ENCODE assay signal across 12 mouse cellular contexts in genomic region chr19:42130294-42130606, GRCm38 (mm10). TPM values are rescaled to one million over a fixed set of nuclear protein-coding genes. Genes with fewer than 3 reads are reported as not detected.
A peak's percentile ranks its signal among the peaks of the same experiment; 100 is the strongest.
DNase-seq lines count a peak whose midpoint lies in the region; ATAC-seq and TF ChIP-seq lines count a peak whose summit lies in the region.
"Had no signal": no experiment of that assay in that cellular context is flagged by ENCODE, and none has a peak within 500 bp of the region (broad histone marks: within the 10 kb centered on the region; RNA-seq: fewer than 3 reads in every experiment).

No protein-coding gene starts in this region.

- peaks cover 37% of the 10 kb centered on the region for H3K4me1 ChIP-seq in heart, embryonic 15.5 days (replicated peaks)
- peaks cover 8% of the 10 kb centered on the region; the same call in 1 of the 2 replicates for H3K4me1 ChIP-seq in spleen, adult 2 months (ENCODE audit: control insufficient read depth, insufficient read depth, insufficient read length)
- peaks cover 9% of the 10 kb centered on the region; the same call in 1 of the 2 replicates for H3K4me1 ChIP-seq in heart, postnatal 0 days (ENCODE audit: control insufficient read depth, insufficient read depth)
- peaks cover 4% of the 10 kb centered on the region; the same call in 1 of the 2 replicates for H3K4me1 ChIP-seq in stomach, postnatal 0 days (replicated peaks; ENCODE audit: control insufficient read depth, insufficient read depth)

- ATAC-seq in heart, embryonic 15.5 days (replicated peaks; ENCODE audit: insufficient number of reproducible peaks, insufficient read depth, low FRiP score, low read depth) = no peak
- no peak for ATAC-seq in heart, postnatal 0 days (ENCODE audit: insufficient read depth, low read depth)
- ATAC-seq in stomach, postnatal 0 days (ENCODE audit: low FRiP score, low TSS enrichment) = no peak
- no peak for ATAC-seq in megakaryocyte progenitor cell, adult 5-6 weeks (replicated peaks; ENCODE audit: poor library complexity)

- H3K9ac ChIP-seq in heart, embryonic 15.5 days = no peak overlapping the region
- H3K9ac ChIP-seq in heart, postnatal 0 days (replicated peaks; ENCODE audit: low read depth, low read length) = no peak overlapping the region
- H3K9ac ChIP-seq in stomach, postnatal 0 days (ENCODE audit: low read length) = no peak overlapping the region

- H3K4me3 ChIP-seq in heart, embryonic 15.5 days = no peak overlapping the region
- H3K4me3 ChIP-seq in spleen, adult 2 months (ENCODE audit: extremely low read depth, insufficient read depth, insufficient read length) = peak overlapping the region; percentile 5; the same call in 1 of the 2 replicates
- no peak overlapping the region for H3K4me3 ChIP-seq in heart, postnatal 0 days (ENCODE audit: low read depth, low read length)
- no peak overlapping the region for H3K4me3 ChIP-seq in stomach, postnatal 0 days (ENCODE audit: low read depth, low read length)
- H3K4me3 ChIP-seq: erythroblast, embryonic 14.5 days had no signal

- no peak for TF ChIP-seq CTCF in spleen, adult 2 months (IDR thresholded peaks at IDR 0.05; ENCODE audit: extremely low read depth, insufficient read depth, insufficient read length, insufficient replicate concordance)
- TF ChIP-seq CTCF in heart, postnatal 0 days (IDR thresholded peaks at IDR 0.05; ENCODE audit: low read depth) = no peak
- TF ChIP-seq CTCF in stomach, postnatal 0 days (IDR thresholded peaks at IDR 0.05; ENCODE audit: low read depth) = no peak

- peak overlapping the region; percentile 95; the same call in 1 of the 2 replicates for H3K4me2 ChIP-seq in heart, embryonic 15.5 days
- H3K4me2 ChIP-seq in heart, postnatal 0 days (ENCODE audit: low read depth, low read length) = no peak overlapping the region
- H3K4me2 ChIP-seq in stomach, postnatal 0 days (replicated peaks; ENCODE audit: low read depth) = no peak overlapping the region

- peak overlapping the region; percentile 92 for H3K27ac ChIP-seq in heart, embryonic 15.5 days
- H3K27ac ChIP-seq in spleen, adult 2 months (ENCODE audit: insufficient read depth, low read length) = peak overlapping the region; percentile 76
- H3K27ac ChIP-seq in heart, postnatal 0 days (ENCODE audit: low read depth) = peak overlapping the region; percentile 87
- H3K27ac ChIP-seq in stomach, postnatal 0 days (replicated peaks) = peak overlapping the region; percentile 88

- no peaks in the 10 kb centered on the region for H3K36me3 ChIP-seq in heart, embryonic 15.5 days
- H3K36me3 ChIP-seq in spleen, adult 2 months (ENCODE audit: control insufficient read depth, insufficient read depth, low read length) = no peaks in the 10 kb centered on the region
- no peaks in the 10 kb centered on the region for H3K36me3 ChIP-seq in heart, postnatal 0 days (replicated peaks; ENCODE audit: control insufficient read depth, insufficient read depth, low read length)
- H3K36me3 ChIP-seq in stomach, postnatal 0 days (ENCODE audit: control insufficient read depth, insufficient read depth, low read length) = no peaks in the 10 kb centered on the region

- DNase-seq in heart, adult 9 months (ENCODE audit: low spot score in 2 of 2) = no peak
- DNase-seq in spleen, adult 2 months (ENCODE audit: low read depth in 1 of 2, low spot score in 2 of 2) = no peak
- no peak for DNase-seq in spleen, postnatal 10 days (ENCODE audit: low spot score in 2 of 2)
- no peak for DNase-seq in heart, postnatal 0 days (ENCODE audit: low spot score)
- DNase-seq in stomach, postnatal 0 days (ENCODE audit: low spot score) = no peak
- DNase-seq: adrenal gland, adult 2 months; kidney, adult 8-10 months; lung, embryonic 14.5 days; right cerebral cortex, postnatal 25 days had no signal

- no peak for TF ChIP-seq POLR2A in spleen, adult 2 months (IDR thresholded peaks at IDR 0.05; ENCODE audit: low read depth, low read length)

- no peak for TF ChIP-seq EP300 in heart, postnatal 0 days (IDR thresholded peaks at IDR 0.05; ENCODE audit: low read depth)
- TF ChIP-seq EP300 in stomach, postnatal 0 days (optimal IDR thresholded peaks at IDR 0.05) = no peak

- H3K27me3 ChIP-seq in heart, embryonic 15.5 days = no peaks in the 10 kb centered on the region
- no peaks in the 10 kb centered on the region for H3K27me3 ChIP-seq in spleen, adult 2 months (ENCODE audit: control insufficient read depth, insufficient read depth, low read length)
- H3K27me3 ChIP-seq in heart, postnatal 0 days (ENCODE audit: control insufficient read depth, insufficient read depth, low read length) = no peaks in the 10 kb centered on the region
- H3K27me3 ChIP-seq in stomach, postnatal 0 days (ENCODE audit: control insufficient read depth, insufficient read depth, low read length) = no peaks in the 10 kb centered on the region

- H3K9me3 ChIP-seq in heart, embryonic 15.5 days (replicated peaks) = no peaks in the 10 kb centered on the region
- H3K9me3 ChIP-seq in heart, postnatal 0 days (replicated peaks; ENCODE audit: control insufficient read depth, low read length) = no peaks in the 10 kb centered on the region
- H3K9me3 ChIP-seq in stomach, postnatal 0 days (ENCODE audit: control insufficient read depth, low read length) = no peaks in the 10 kb centered on the region

- 67% methylated on average over 3 of the region's 3 CpGs for WGBS in heart, embryonic 15.5 days
- WGBS in spleen, adult 2 months = 61% methylated on average over 3 of the region's 3 CpGs
- 70% methylated on average over 3 of the region's 3 CpGs for WGBS in heart, postnatal 0 days
- 67% methylated on average over 3 of the region's 3 CpGs for WGBS in stomach, postnatal 0 days

RNA-seq across cellular contexts. Expression of gene Avpi1, which starts 1.4 kb away (rescaled TPM):
- polyA plus RNA-seq in heart, embryonic 15.5 days (2015; fragmentation: Nextera tagmentation; extraction: Ambion mirVana) = 29.7 and 34.1 TPM in 2 replicates
- polyA plus RNA-seq in spleen, adult 2 months (2012; rRNA removed) = 13.4 and 18.2 TPM in 2 replicates
- total RNA-seq in heart, postnatal 0 days (2014; rRNA removed; ENCODE audit: low replicate concordance) = 39.9 and 52.6 TPM in 2 replicates
- polyA plus RNA-seq in heart, postnatal 0 days (2015; fragmentation: Nextera tagmentation; extraction: Ambion mirVana) = 43.0 and 46.0 TPM in 2 replicates
- 108 and 117 TPM in 2 replicates for polyA plus RNA-seq in stomach, postnatal 0 days (2015; fragmentation: Nextera tagmentation; extraction: Ambion mirVana)
- 5.0 and 7.3 TPM in 2 replicates for total RNA-seq in megakaryocyte progenitor cell, adult 5-6 weeks (2015)
- 4.9 and 5.4 TPM in 2 replicates for total RNA-seq in megakaryocyte progenitor cell, adult 5-6 weeks (2017)

RNA-seq across cellular contexts. Expression of gene Marveld1, which starts 16.9 kb away (rescaled TPM):
- polyA plus RNA-seq in heart, embryonic 15.5 days (2015; fragmentation: Nextera tagmentation; extraction: Ambion mirVana) = 15.8 and 24.0 TPM in 2 replicates
- 52.6 and 76.5 TPM in 2 replicates for polyA plus RNA-seq in spleen, adult 2 months (2012; rRNA removed)
- 35.0 and 44.6 TPM in 2 replicates for total RNA-seq in heart, postnatal 0 days (2014; rRNA removed; ENCODE audit: low replicate concordance)
- polyA plus RNA-seq in heart, postnatal 0 days (2015; fragmentation: Nextera tagmentation; extraction: Ambion mirVana) = 7.2 and 8.6 TPM in 2 replicates
- 15.3 and 23.6 TPM in 2 replicates for polyA plus RNA-seq in stomach, postnatal 0 days (2015; fragmentation: Nextera tagmentation; extraction: Ambion mirVana)
- total RNA-seq in megakaryocyte progenitor cell, adult 5-6 weeks (2015) = 14.4 and 14.9 TPM in 2 replicates
- 15.0 and 18.8 TPM in 2 replicates for total RNA-seq in megakaryocyte progenitor cell, adult 5-6 weeks (2017)

RNA-seq across cellular contexts. Expression of gene Zfyve27, which starts 33.5 kb away (rescaled TPM):
- 18.4 and 26.7 TPM in 2 replicates for polyA plus RNA-seq in heart, embryonic 15.5 days (2015; fragmentation: Nextera tagmentation; extraction: Ambion mirVana)
- 49.4 and 49.5 TPM in 2 replicates for polyA plus RNA-seq in spleen, adult 2 months (2012; rRNA removed)
- 20.4 and 27.2 TPM in 2 replicates for total RNA-seq in heart, postnatal 0 days (2014; rRNA removed; ENCODE audit: low replicate concordance)
- 16.2 and 18.3 TPM in 2 replicates for polyA plus RNA-seq in heart, postnatal 0 days (2015; fragmentation: Nextera tagmentation; extraction: Ambion mirVana)
- polyA plus RNA-seq in stomach, postnatal 0 days (2015; fragmentation: Nextera tagmentation; extraction: Ambion mirVana) = 14.1 and 15.3 TPM in 2 replicates
- total RNA-seq in megakaryocyte progenitor cell, adult 5-6 weeks (2015) = 10.7 and 13.6 TPM in 2 replicates
- total RNA-seq in megakaryocyte progenitor cell, adult 5-6 weeks (2017) = 26.9 and 30.5 TPM in 2 replicates

RNA-seq across cellular contexts. Expression of gene Pi4k2a, which starts 40.0 kb away (rescaled TPM):
- polyA plus RNA-seq in heart, embryonic 15.5 days (2015; fragmentation: Nextera tagmentation; extraction: Ambion mirVana) = 13.3 and 16.1 TPM in 2 replicates
- 22.3 and 25.1 TPM in 2 replicates for polyA plus RNA-seq in spleen, adult 2 months (2012; rRNA removed)
- 6.7 and 6.9 TPM in 2 replicates for total RNA-seq in heart, postnatal 0 days (2014; rRNA removed; ENCODE audit: low replicate concordance)
- 12.6 and 13.4 TPM in 2 replicates for polyA plus RNA-seq in heart, postnatal 0 days (2015; fragmentation: Nextera tagmentation; extraction: Ambion mirVana)
- polyA plus RNA-seq in stomach, postnatal 0 days (2015; fragmentation: Nextera tagmentation; extraction: Ambion mirVana) = 20.8 and 21.6 TPM in 2 replicates
- total RNA-seq in megakaryocyte progenitor cell, adult 5-6 weeks (2015) = 8.9 and 9.4 TPM in 2 replicates
- total RNA-seq in megakaryocyte progenitor cell, adult 5-6 weeks (2017) = 5.5 and 7.4 TPM in 2 replicates

RNA-seq across cellular contexts. Expression of gene Morn4, which starts 44.1 kb away (rescaled TPM):
- polyA plus RNA-seq in heart, embryonic 15.5 days (2015; fragmentation: Nextera tagmentation; extraction: Ambion mirVana) = 10.4 and 12.6 TPM in 2 replicates
- 1.0 and 1.2 TPM in 2 replicates for polyA plus RNA-seq in spleen, adult 2 months (2012; rRNA removed)
- 1.7 and 2.3 TPM in 2 replicates for total RNA-seq in heart, postnatal 0 days (2014; rRNA removed; ENCODE audit: low replicate concordance)
- 5.2 and 5.7 TPM in 2 replicates for polyA plus RNA-seq in heart, postnatal 0 days (2015; fragmentation: Nextera tagmentation; extraction: Ambion mirVana)
- 7.3 and 8.2 TPM in 2 replicates for polyA plus RNA-seq in stomach, postnatal 0 days (2015; fragmentation: Nextera tagmentation; extraction: Ambion mirVana)
- 0.67 and 1.4 TPM in 2 replicates for total RNA-seq in megakaryocyte progenitor cell, adult 5-6 weeks (2015)
- 0.30 and 0.54 TPM in 2 replicates for total RNA-seq in megakaryocyte progenitor cell, adult 5-6 weeks (2017)
